ENCODE assay signal across 8 mouse cellular contexts in the genomic region with DNA sequence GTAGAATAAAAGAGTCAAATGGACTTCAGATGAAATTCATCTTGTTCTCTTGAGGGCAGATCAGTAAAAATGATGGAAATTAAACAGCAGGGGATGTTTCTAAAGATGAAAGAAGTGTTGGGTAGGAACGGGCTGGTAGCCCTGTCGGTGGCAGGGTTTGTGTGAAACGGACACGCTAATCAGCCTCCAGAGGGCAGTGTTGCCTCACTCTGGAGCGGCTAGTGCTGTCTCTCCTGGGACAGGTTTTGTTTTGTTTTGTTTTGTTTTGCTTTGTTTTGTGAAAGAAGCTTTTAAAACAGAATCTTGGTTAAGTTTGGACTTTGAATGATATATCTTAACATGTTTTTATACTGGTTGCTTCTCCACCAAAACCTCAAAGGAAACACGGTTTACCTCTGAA. TPM values are rescaled to one million over a fixed set of nuclear protein-coding genes. Genes with fewer than 3 reads are reported as not detected.
DNase-seq lines count a peak whose midpoint lies in the region; ATAC-seq and TF ChIP-seq lines count a peak whose summit lies in the region.

No protein-coding gene starts in this region.

- no peaks in the 10 kb centered on the region for H3K27me3 ChIP-seq in CH12.LX (replicated peaks)
- 0 out of 2 replicates have a peak, but pooled peaks cover 4% of the 10 kb centered on the region for H3K27me3 ChIP-seq in embryonic facial prominence, embryonic 14.5 days (replicated peaks; ENCODE audit: control insufficient read depth, insufficient read depth, low read length)
- 0 out of 2 replicates have a peak, but pooled peaks cover 7% of the 10 kb centered on the region for H3K27me3 ChIP-seq in neural tube, embryonic 15.5 days (replicated peaks)

- peak overlapping the region in 1 of 3 experiments; percentile 24 for H3K4me3 ChIP-seq in CH12.LX (replicated peaks in 1 of 3; ENCODE audit: low read depth in 2 of 3, low read length in 2 of 3, poor library complexity in 1 of 3)
- no peak overlapping the region for H3K4me3 ChIP-seq in bone marrow, adult 2 months (replicated peaks; ENCODE audit: control insufficient read depth, low read depth, low read length)
- no peak overlapping the region for H3K4me3 ChIP-seq in embryonic facial prominence, embryonic 14.5 days (ENCODE audit: low read depth, low read length)
- H3K4me3 ChIP-seq in lung, adult 2 months (replicated peaks; ENCODE audit: extremely low read depth, low read depth, low read length) = no peak overlapping the region
- H3K4me3 ChIP-seq in neural tube, embryonic 15.5 days (replicated peaks) = no peak overlapping the region

- DNase-seq in CH12.LX (ENCODE audit: extremely low read depth) = peak; percentile 83
- DNase-seq in embryonic facial prominence, embryonic 14.5 days (ENCODE audit: low spot score) = peak; percentile 80
- DNase-seq in heart, postnatal 10 days = peak; percentile 83 to 91
- peak; percentile 88 to 90 for DNase-seq in kidney, postnatal 4 days
- peak; percentile 65 for DNase-seq in lung, adult 2 months
- peak; percentile 52 to 69 for DNase-seq in thymus, adult 18-20 months

- dilution Hi-C loops in CH12.LX (cut with MboI; ENCODE audit: extremely low pct_ligation_motif_present, extremely low pct_unique_long_range_greater_than_20kb, low sequenced_read_pairs) = no loop called here

- H3K79me2 ChIP-seq in CH12.LX (replicated peaks; ENCODE audit: control insufficient read depth, extremely low read depth, insufficient read depth, poor library complexity, severe bottlenecking) = peaks cover 9% of the 10 kb centered on the region

- under 1% methylated on average over 6 of the region's 6 CpGs for WGBS in bone marrow, adult 2 months
- WGBS in embryonic facial prominence, embryonic 14.5 days = 13% methylated on average over 6 of the region's 6 CpGs
- 13% methylated on average over 6 of the region's 6 CpGs for WGBS in lung, adult 2 months
- 15% methylated on average over 6 of the region's 6 CpGs for WGBS in neural tube, embryonic 15.5 days

- no peaks in the 10 kb centered on the region for H3K9me3 ChIP-seq in CH12.LX (replicated peaks; ENCODE audit: low read length)
- no peaks in the 10 kb centered on the region for H3K9me3 ChIP-seq in embryonic facial prominence, embryonic 14.5 days (ENCODE audit: control insufficient read depth, low read length)
- H3K9me3 ChIP-seq in neural tube, embryonic 15.5 days (replicated peaks) = no peaks in the 10 kb centered on the region

- ATAC-seq in embryonic facial prominence, embryonic 14.5 days (ENCODE audit: low read depth) = peak; percentile 69; the same call in 1 of the 2 replicates
- peak; percentile 87 for ATAC-seq in neural tube, embryonic 15.5 days (ENCODE audit: low FRiP score)

- H3K36me3 ChIP-seq in CH12.LX (replicated peaks in 1 of 2; ENCODE audit: control insufficient read depth in 1 of 2, insufficient read depth in 1 of 2, low read length in 1 of 2) = peaks cover 9 to 33% of the 10 kb centered on the region in 2 experiments
- no peaks in the 10 kb centered on the region for H3K36me3 ChIP-seq in embryonic facial prominence, embryonic 14.5 days (ENCODE audit: control insufficient read depth, insufficient read depth, low read length)
- H3K36me3 ChIP-seq in neural tube, embryonic 15.5 days = no peaks in the 10 kb centered on the region

- H3K9ac ChIP-seq in CH12.LX (ENCODE audit: insufficient read depth, low read depth) = no peak overlapping the region; the same call in 1 of the 2 replicates
- no peak overlapping the region for H3K9ac ChIP-seq in embryonic facial prominence, embryonic 14.5 days (ENCODE audit: low read depth, low read length)
- no peak overlapping the region for H3K9ac ChIP-seq in neural tube, embryonic 15.5 days (replicated peaks)

- peak; percentile 84 to 93 for TF ChIP-seq CTCF in CH12.LX (conservative IDR thresholded peaks at IDR 0.05 in 1 of 2, IDR thresholded peaks at IDR 0.05 in 1 of 2; ENCODE audit: low read depth in 2 of 2, low read length in 2 of 2)
- TF ChIP-seq CTCF in bone marrow, adult 2 months (IDR thresholded peaks at IDR 0.05; ENCODE audit: control insufficient read depth, insufficient read depth, low read length) = peak; percentile 99
- TF ChIP-seq CTCF in lung, adult 2 months (IDR thresholded peaks at IDR 0.05; ENCODE audit: insufficient read depth, low read length) = peak; percentile 98

- H3K27ac ChIP-seq in CH12.LX (ENCODE audit: insufficient read depth, low read depth) = no peak overlapping the region
- no peak overlapping the region for H3K27ac ChIP-seq in bone marrow, adult 2 months (ENCODE audit: control insufficient read depth, insufficient read depth, low read depth, low read length, poor library complexity)
- no peak overlapping the region for H3K27ac ChIP-seq in embryonic facial prominence, embryonic 14.5 days (replicated peaks; ENCODE audit: low read depth, low read length)
- H3K27ac ChIP-seq in neural tube, embryonic 15.5 days (replicated peaks) = no peak overlapping the region

- peaks cover 7 to 39% of the 10 kb centered on the region in 2 experiments; a peak in 3 of 4 replicates for H3K4me1 ChIP-seq in CH12.LX (ENCODE audit: control insufficient read depth in 1 of 2, insufficient read depth in 2 of 2)
- no peaks in the 10 kb centered on the region; the same call in 1 of the 2 replicates for H3K4me1 ChIP-seq in bone marrow, adult 2 months (ENCODE audit: control insufficient read depth, insufficient read depth, low read length)
- no peaks in the 10 kb centered on the region; the same call in 1 of the 2 replicates for H3K4me1 ChIP-seq in embryonic facial prominence, embryonic 14.5 days (ENCODE audit: control insufficient read depth, insufficient read depth, low read length)
- H3K4me1 ChIP-seq in lung, adult 2 months (ENCODE audit: control insufficient read depth, insufficient read depth, low read length) = peaks cover 2% of the 10 kb centered on the region; the same call in 1 of the 2 replicates
- peaks cover 15% of the 10 kb centered on the region; the same call in 1 of the 2 replicates for H3K4me1 ChIP-seq in neural tube, embryonic 15.5 days

- H3K4me2 ChIP-seq in CH12.LX (ENCODE audit: insufficient read depth, low read depth, poor library complexity, severe bottlenecking) = peak overlapping the region; percentile 29; the same call in 1 of the 2 replicates
- H3K4me2 ChIP-seq in embryonic facial prominence, embryonic 14.5 days (ENCODE audit: low read depth, low read length) = peak overlapping the region; percentile 20; the same call in 1 of the 2 replicates
- H3K4me2 ChIP-seq in neural tube, embryonic 15.5 days = no peak overlapping the region

- intact Hi-C loops in heart, postnatal 10 days (cut with DNase I) = loop anchor here (1.0 to 2.0 kb wide), 4 partner anchors 42 to 972 kb away; no protein-coding TSS in a partner anchor

- TF ChIP-seq EP300 in CH12.LX (IDR thresholded peaks at IDR 0.05; ENCODE audit: low read length) = no peak

- in situ Hi-C loops in CH12.LX (cut with MboI; ENCODE audit: low pct_ligation_motif_present, low pct_unique_long_range_greater_than_20kb, low sequenced_read_pairs) = loop anchor here (25.0 kb wide), 3 partner anchors 376 to 976 kb away; no protein-coding TSS in a partner anchor

- TF ChIP-seq RAD21 in CH12.LX (IDR thresholded peaks at IDR 0.05; ENCODE audit: low read depth, low read length) = peak; percentile 97

- TF ChIP-seq POLR2A in CH12.LX (IDR thresholded peaks at IDR 0.05; ENCODE audit: low read depth, low read length) = no peak
- TF ChIP-seq POLR2A in bone marrow, adult 2 months (IDR thresholded peaks at IDR 0.05; ENCODE audit: borderline replicate concordance, control insufficient read depth, low read depth, low read length) = no peak
- no peak for TF ChIP-seq POLR2A in lung, adult 2 months (IDR thresholded peaks at IDR 0.05; ENCODE audit: borderline replicate concordance, extremely low read depth, low read depth, low read length)

TF ChIP-seq in CH12.LX, 34 proteins besides CTCF, POLR2A, EP300 and RAD21 (continues in another document):
- TF ChIP-seq ZKSCAN1 (IDR thresholded peaks at IDR 0.05; ENCODE audit: borderline replicate concordance, low read depth, low read length) = no peak
- TF ChIP-seq NRF1 (IDR thresholded peaks at IDR 0.05; ENCODE audit: low read depth, low read length) = no peak
- TF ChIP-seq KAT2A (IDR thresholded peaks at IDR 0.05; ENCODE audit: insufficient replicate concordance, low read length) = no peak
- TF ChIP-seq SMC3 (IDR thresholded peaks at IDR 0.05; ENCODE audit: low read depth, low read length) = peak; percentile 92
- TF ChIP-seq MEF2A (IDR thresholded peaks at IDR 0.05; ENCODE audit: borderline replicate concordance, low read depth, low read length) = no peak
- TF ChIP-seq TCF12 (IDR thresholded peaks at IDR 0.05; ENCODE audit: low read depth, low read length) = no peak
- no peak for TF ChIP-seq GABPA (IDR thresholded peaks at IDR 0.05; ENCODE audit: insufficient replicate concordance, low read depth, low read length)
- TF ChIP-seq CHD2 (IDR thresholded peaks at IDR 0.05; ENCODE audit: low read length) = no peak
- TF ChIP-seq ZC3H11A (IDR thresholded peaks at IDR 0.05; ENCODE audit: low read depth, low read length) = peak; percentile 56
- TF ChIP-seq HCFC1 (IDR thresholded peaks at IDR 0.05; ENCODE audit: low read depth, low read length) = no peak
- no peak for TF ChIP-seq NELFE (IDR thresholded peaks at IDR 0.05; ENCODE audit: low read depth, low read length)
- TF ChIP-seq MAFK (IDR thresholded peaks at IDR 0.05; ENCODE audit: insufficient replicate concordance, low read length) = no peak
- TF ChIP-seq USF2 (conservative IDR thresholded peaks at IDR 0.05; ENCODE audit: low read depth, low read length) = no peak

RNA-seq across cellular contexts. Expression of a gene that starts 7.4 kb away (rescaled TPM):
- total RNA-seq in CH12.LX (2012; rRNA removed) = 4.2 and 6.5 TPM in 2 replicates
- total RNA-seq in CH12.LX (2014; rRNA removed) = 4.7 and 5.5 TPM in 2 replicates
- polyA plus RNA-seq in CH12.LX (2012; ENCODE audit: insufficient read length, low read depth) = 3.1 and 4.4 TPM in 2 replicates
- polyA plus RNA-seq in bone marrow, adult 2 months (2011; ENCODE audit: insufficient read depth, insufficient read length, low replicate concordance, missing spikeins) = 2.3 and 3.5 TPM in 2 replicates
- 3.4 and 5.1 TPM in 2 replicates for polyA plus RNA-seq in embryonic facial prominence, embryonic 14.5 days (2014; fragmentation: Nextera tagmentation; extraction: Ambion mirVana)
- total RNA-seq in heart, postnatal 10 days (2021) = 1 to 10 TPM; 4.5 to 4.6 TPM
- polyA plus RNA-seq in lung, adult 2 months (2012; rRNA removed) = 6.9 and 7.6 TPM in 2 replicates
- polyA plus RNA-seq in neural tube, embryonic 15.5 days (2015; fragmentation: Nextera tagmentation; extraction: Ambion mirVana) = 5.7 and 6.8 TPM in 2 replicates

RNA-seq across cellular contexts. Expression of a gene that starts 51.2 kb away (rescaled TPM):
- total RNA-seq in CH12.LX (2012; rRNA removed) (24.5 and 24.6 TPM in 2 replicates), CH12.LX (2014; rRNA removed) (53.6 and 59.4 TPM in 2 replicates)
- polyA plus RNA-seq in CH12.LX (2012; ENCODE audit: insufficient read length, low read depth) = 34.8 and 55.7 TPM in 2 replicates
- 10.6 and 15.5 TPM in 2 replicates for polyA plus RNA-seq in bone marrow, adult 2 months (2011; ENCODE audit: insufficient read depth, insufficient read length, low replicate concordance, missing spikeins)
- 39.3 and 41.9 TPM in 2 replicates for polyA plus RNA-seq in embryonic facial prominence, embryonic 14.5 days (2014; fragmentation: Nextera tagmentation; extraction: Ambion mirVana)
- 10 to 100 TPM; 28.4 to 29.2 TPM for total RNA-seq in heart, postnatal 10 days (2021)
- polyA plus RNA-seq in lung, adult 2 months (2012; rRNA removed) = 3.6 and 8.0 TPM in 2 replicates
- polyA plus RNA-seq in neural tube, embryonic 15.5 days (2015; fragmentation: Nextera tagmentation; extraction: Ambion mirVana) = 53.0 and 54.0 TPM in 2 replicates
